Mouse (Mus musculus) kidney, embryonic 14.5 days (tissue): ENCODE measurements around the gene Fam213b. TPM values are rescaled to one million over a fixed set of nuclear protein-coding genes. Genes with fewer than 3 reads are reported as not detected.

Experiments
- ATAC-seq: fragments of 200-750 bp; cut with Nextera tagmentation; 2 replicates; pipeline ENCODE4 v1.8.0; 2017; ENCODE audit warnings: moderate number of reproducible peaks, mild to moderate bottlenecking, moderate TSS enrichment, moderate library complexity; ENCODE audit not compliant: low FRiP score, low TSS enrichment
- H3K27ac ChIP-seq: fragments of 300-500 bp; sonication (generic); 2 replicates; pipeline ENCODE4 v1.5.1; 2014; ENCODE audit warnings: low read depth, mild to moderate bottlenecking, low read length, moderate library complexity, mixed read lengths
- H3K27me3 ChIP-seq: fragments of 300-500 bp; sonication (generic); 2 replicates; pipeline ENCODE4 v1.6.1; 2014; ENCODE audit warnings: mild to moderate bottlenecking, low read length; ENCODE audit not compliant: control insufficient read depth, insufficient read depth
- H3K36me3 ChIP-seq: fragments of 300-500 bp; sonication (generic); 2 replicates; pipeline ENCODE4 v1.6.1; 2014; ENCODE audit warnings: low read length, mixed read lengths; ENCODE audit not compliant: control insufficient read depth, insufficient read depth
- H3K4me1 ChIP-seq: fragments of 300-500 bp; sonication (generic); 2 replicates; pipeline ENCODE4 v1.6.1; 2014; ENCODE audit warnings: low read length, mixed read lengths; ENCODE audit not compliant: control insufficient read depth, insufficient read depth
- H3K4me2 ChIP-seq: fragments of 300-500 bp; sonication (generic); replicated peaks from 2 replicates; pipeline ENCODE4 v1.6.1; 2014; ENCODE audit warnings: low read depth, mild to moderate bottlenecking, low read length
- H3K4me3 ChIP-seq: fragments of 300-500 bp; sonication (generic); 2 replicates; pipeline ENCODE4 v1.5.1; 2014; ENCODE audit warnings: mild to moderate bottlenecking, low read length
- H3K9ac ChIP-seq: fragments of 300-500 bp; sonication (generic); 2 replicates; pipeline ENCODE4 v1.6.1; 2014; ENCODE audit warnings: low read depth, mild to moderate bottlenecking, low read length, moderate library complexity
- H3K9me3 ChIP-seq: fragments of 300-500 bp; sonication (generic); 2 replicates; pipeline ENCODE4 v1.6.1; 2016; ENCODE audit warnings: low read length; ENCODE audit not compliant: control insufficient read depth
- WGBS: fragments of 180-500 bp; shearing (Covaris S2); extraction: QIAGEN DNeasy Blood & Tissue Kit; methylation state at CpG from one replicate; pipeline ENCODE4 v1.1.7; 2014; 5-methylcytosine and 5-hydroxymethylcytosine counted together
- polyA plus RNA-seq: library from polyadenylated mRNA; unstranded; fragments of >200 nt; fragmentation: Nextera tagmentation; extraction: Ambion mirVana; gene quantifications from 2 replicates; pipeline ENCODE4 v1.2.1, GENCODE M21; 2014

The Fam213b gene
- polyA plus RNA-seq, 1 experiment from 2014 or later: 39.1 TPM

- Histone ChIP-seq H3K4me2 (no peak overlapping the region), H3K9ac (no peak overlapping the region), H3K4me1 (no peaks in the 10 kb centered on the region), H3K36me3 (no peaks in the 10 kb centered on the region), H3K27ac (no peak overlapping the region), H3K9me3 (no peaks in the 10 kb centered on the region), H3K4me3 (no peak overlapping the region), H3K27me3 (peaks cover 3% of the 10 kb centered on the region; the same call in 1 of the 2 replicates)
- no peak for ATAC-seq
- 80% methylated on average over 5 of the region's 5 CpGs for WGBS
These were observed 37.0 kb downstream of the Fam213b start for GRCm38 (mm10) chr4:154861967-154862366.

DNA sequence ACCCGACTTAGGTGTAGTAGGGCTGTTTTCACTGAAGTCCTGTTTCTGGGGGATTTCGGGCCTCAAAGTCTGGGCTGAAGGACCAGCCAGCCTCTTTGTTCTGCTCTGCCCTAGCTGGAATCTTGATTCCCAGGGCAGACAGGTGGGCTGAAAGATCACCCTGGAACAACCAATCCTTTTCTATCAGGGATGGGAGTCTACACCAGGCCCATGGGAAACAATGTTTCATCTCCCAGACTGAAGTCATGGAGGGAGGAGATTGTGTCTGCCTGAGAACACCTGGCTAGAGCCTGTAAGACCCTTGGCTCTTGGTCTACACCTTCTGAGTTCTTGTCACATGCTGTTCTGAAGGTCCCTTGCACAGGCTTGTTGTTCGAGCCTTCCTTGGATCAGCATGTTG, 40.3 kb downstream of the Fam213b start:
- no peak for ATAC-seq
- H3K27ac ChIP-seq: no peak overlapping the region
- H3K4me2 ChIP-seq: no peak overlapping the region
- WGBS: 83% methylated on average over 3 of the region's 3 CpGs
- H3K27me3 ChIP-seq: peaks cover 30% of the 10 kb centered on the region
- no peaks in the 10 kb centered on the region for H3K9me3 ChIP-seq
- 0 out of 2 replicates have a peak, but pooled peaks cover 2% of the 10 kb centered on the region for H3K4me1 ChIP-seq
- H3K9ac ChIP-seq: no peak overlapping the region
- H3K4me3 ChIP-seq: no peak overlapping the region
- H3K36me3 ChIP-seq: no peaks in the 10 kb centered on the region

GRCm38 (mm10) chr4:154857366-154858240, 41.3 kb downstream of the Fam213b start:
- Histone ChIP-seq H3K9me3 (no peaks in the 10 kb centered on the region), H3K27me3 (peaks cover 30% of the 10 kb centered on the region), H3K4me3 (no peak overlapping the region), H3K4me1 (0 out of 2 replicates have a peak, but pooled peaks cover 2% of the 10 kb centered on the region), H3K27ac (no peak overlapping the region; the same call in 1 of the 2 replicates), H3K9ac (no peak overlapping the region), H3K36me3 (no peaks in the 10 kb centered on the region), H3K4me2 (no peak overlapping the region)
- WGBS: 80% methylated on average over 10 of the region's 10 CpGs
- no peak for ATAC-seq

DNA sequence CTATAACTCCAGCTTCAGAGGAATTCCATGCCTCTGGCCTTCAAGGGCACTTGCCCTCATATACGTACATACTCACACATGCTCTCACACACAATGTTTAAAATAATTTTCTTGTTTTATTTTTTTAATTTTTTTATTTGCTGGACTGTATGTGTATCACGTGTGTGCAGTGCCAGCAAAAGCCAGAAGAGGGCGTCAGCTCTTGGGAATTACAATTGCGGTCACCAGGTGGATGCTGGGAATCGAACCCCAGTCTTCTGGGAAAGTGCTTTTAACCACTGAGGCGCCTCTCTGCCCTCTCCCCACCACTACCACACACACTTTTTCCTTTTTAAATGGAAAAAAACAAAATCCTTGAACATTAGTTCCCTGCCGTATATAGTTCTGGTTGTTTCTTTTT, 42.1 kb downstream of the Fam213b start:
- Histone ChIP-seq H3K27me3 (peaks cover 30% of the 10 kb centered on the region), H3K9me3 (no peaks in the 10 kb centered on the region), H3K27ac (no peak overlapping the region), H3K36me3 (no peaks in the 10 kb centered on the region), H3K4me1 (0 out of 2 replicates have a peak, but pooled peaks cover 2% of the 10 kb centered on the region), H3K4me2 (peak overlapping the region; percentile 94), H3K4me3 (peak overlapping the region; percentile 50), H3K9ac (no peak overlapping the region)
- WGBS: 90% methylated on average over 7 of the region's 7 CpGs
- ATAC-seq: no peak

DNA sequence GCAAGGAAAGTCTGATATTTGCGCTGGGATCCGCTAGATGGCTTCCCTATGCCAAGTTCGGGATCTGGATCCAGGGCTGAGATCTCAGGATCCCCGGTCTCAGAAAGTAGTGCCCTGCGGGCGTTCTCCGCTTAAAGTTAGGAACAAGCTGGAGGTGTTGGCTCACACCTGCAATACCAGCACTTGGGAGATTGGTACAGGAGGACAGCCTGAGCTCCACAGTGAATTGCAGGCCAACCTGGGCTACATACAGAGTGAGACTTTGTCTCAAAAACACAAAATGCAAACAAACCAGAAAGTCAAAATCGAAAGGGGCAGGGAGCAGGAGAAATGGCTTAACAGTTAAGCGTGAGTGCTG, 42.5 kb downstream of the Fam213b start:
- Histone ChIP-seq H3K27ac (no peak overlapping the region), H3K36me3 (no peaks in the 10 kb centered on the region), H3K27me3 (peaks cover 30% of the 10 kb centered on the region), H3K4me3 (peak overlapping the region; percentile 50), H3K4me1 (0 out of 2 replicates have a peak, but pooled peaks cover 2% of the 10 kb centered on the region), H3K4me2 (peak overlapping the region; percentile 94), H3K9me3 (no peaks in the 10 kb centered on the region), H3K9ac (peak overlapping the region; percentile 53; the same call in 1 of the 2 replicates)
- ATAC-seq: peak; percentile 48; the same call in 1 of the 2 replicates
- WGBS: 21% methylated on average over 9 of the region's 9 CpGs

GRCm38 (mm10) chr4:154855721-154856479, 43.0 kb downstream of the Fam213b start:
- Histone ChIP-seq H3K9ac (peak overlapping the region; percentile 53), H3K9me3 (no peaks in the 10 kb centered on the region), H3K27ac (no peak overlapping the region), H3K27me3 (peaks cover 30% of the 10 kb centered on the region), H3K4me3 (peak overlapping the region; percentile 50), H3K4me2 (peak overlapping the region; percentile 94), H3K4me1 (0 out of 2 replicates have a peak, but pooled peaks cover 2% of the 10 kb centered on the region), H3K36me3 (no peaks in the 10 kb centered on the region)
- ATAC-seq: peak; percentile 95
- under 1% methylated on average over 107 of the region's 110 CpGs for WGBS

GRCm38 (mm10) chr4:154854676-154855345, 44.1 kb downstream of the Fam213b start:
- Histone ChIP-seq H3K36me3 (no peaks in the 10 kb centered on the region), H3K4me2 (no peak overlapping the region), H3K27ac (no peak overlapping the region), H3K9ac (no peak overlapping the region), H3K9me3 (no peaks in the 10 kb centered on the region), H3K27me3 (peaks cover 30% of the 10 kb centered on the region), H3K4me1 (0 out of 2 replicates have a peak, but pooled peaks cover 2% of the 10 kb centered on the region), H3K4me3 (no peak overlapping the region)
- no peak for ATAC-seq
- 58% methylated on average over 12 of the region's 12 CpGs for WGBS

- 78% methylated on average over 4 of the region's 4 CpGs for WGBS
These were observed 45.1 kb downstream of the Fam213b start for GRCm38 (mm10) chr4:154853881-154854280.

More at GRCm38 (mm10) chr4:154853881-154854280, 45.1 kb downstream of the Fam213b start:
- H3K9me3 ChIP-seq: no peaks in the 10 kb centered on the region
- H3K27ac ChIP-seq: no peak overlapping the region
- H3K27me3 ChIP-seq: peaks cover 30% of the 10 kb centered on the region
- H3K4me2 ChIP-seq: no peak overlapping the region
- H3K4me1 ChIP-seq: 0 out of 2 replicates have a peak, but pooled peaks cover 2% of the 10 kb centered on the region
- H3K36me3 ChIP-seq: no peaks in the 10 kb centered on the region
- H3K4me3 ChIP-seq: no peak overlapping the region
- no peak for ATAC-seq
- no peak overlapping the region for H3K9ac ChIP-seq
